Mouse (Mus musculus) A20 (cell line): ENCODE data around the gene Cxcl5.
A peak's percentile ranks its signal among the peaks of the same experiment; 100 is the strongest.

Experiments used
- DNase-seq: peaks from one replicate; pipeline ENCODE4 v3.0.0-alpha.2; 2011; ENCODE audit warnings: low read depth, low spot score

The Cxcl5 gene

DNA sequence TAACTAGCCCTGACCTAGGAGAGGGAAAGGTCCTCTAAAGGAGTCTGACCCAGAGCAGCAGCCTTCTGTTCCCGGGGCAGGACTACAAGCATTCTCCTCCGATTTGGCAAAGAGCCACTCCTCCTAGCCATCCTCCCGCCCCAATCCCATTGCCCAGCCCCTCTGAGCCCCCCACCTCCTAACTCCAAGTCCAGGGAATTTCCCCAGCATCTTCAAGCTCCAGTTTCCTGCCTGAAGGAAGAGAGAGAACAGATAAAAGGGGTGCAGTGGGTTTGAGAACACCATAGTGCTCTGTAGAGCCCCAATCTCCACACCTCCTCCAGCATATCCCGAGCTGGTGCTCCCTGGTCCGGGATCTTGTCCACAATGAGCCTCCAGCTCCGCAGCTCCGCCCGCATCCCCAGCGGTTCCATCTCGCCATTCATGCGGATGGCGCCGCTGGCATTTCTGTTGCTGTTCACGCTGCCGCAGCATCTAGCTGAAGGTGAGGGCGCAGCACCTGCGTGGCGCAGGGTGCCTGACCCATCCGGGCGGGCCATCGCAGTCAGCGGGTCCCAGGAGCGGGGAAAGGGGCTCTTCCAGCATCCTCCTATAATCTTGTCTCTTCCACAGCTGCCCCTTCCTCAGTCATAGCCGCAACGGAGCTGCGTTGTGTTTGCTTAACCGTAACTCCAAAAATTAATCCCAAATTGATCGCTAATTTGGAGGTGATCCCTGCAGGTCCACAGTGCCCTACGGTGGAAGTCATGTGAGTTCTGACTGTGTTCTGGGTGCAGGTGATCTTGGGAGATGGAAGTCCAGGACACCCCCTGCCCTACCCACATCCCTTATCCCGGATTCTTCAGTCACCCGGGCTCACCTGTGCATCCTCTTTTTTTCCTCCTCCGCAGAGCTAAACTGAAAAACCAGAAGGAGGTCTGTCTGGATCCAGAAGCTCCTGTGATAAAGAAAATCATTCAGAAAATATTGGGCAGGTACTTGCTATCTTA, at the start of gene Cxcl5:
Cxcl5 (plus strand) TSS at position 284 of the 989 bp plus-strand sequence.
- no peak for DNase-seq

DNA sequence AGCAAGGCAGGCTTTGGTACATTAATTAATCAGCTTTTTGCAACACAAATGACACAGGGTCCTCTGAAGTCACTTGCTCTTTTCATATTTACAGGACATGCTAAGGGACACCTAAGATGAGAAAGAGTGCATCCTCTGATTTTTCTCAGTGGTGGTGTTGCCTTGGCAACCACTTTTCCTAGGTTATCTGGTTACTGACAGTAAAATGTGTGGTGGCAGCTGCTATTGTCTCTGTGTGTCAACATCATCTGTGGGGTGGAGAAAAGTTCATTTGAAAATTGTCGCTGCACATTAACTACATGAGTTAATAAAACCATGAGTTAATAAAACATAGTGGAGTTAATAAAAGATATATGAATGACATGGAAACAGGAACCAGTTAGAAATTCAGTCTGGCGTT, 47.8 kb upstream of the Cxcl5 start:
- DNase-seq = no peak

- DNase-seq = no peak
Observed at GRCm38 (mm10) chr5:90717937-90718336, 41.2 kb upstream of the Cxcl5 start.

DNA sequence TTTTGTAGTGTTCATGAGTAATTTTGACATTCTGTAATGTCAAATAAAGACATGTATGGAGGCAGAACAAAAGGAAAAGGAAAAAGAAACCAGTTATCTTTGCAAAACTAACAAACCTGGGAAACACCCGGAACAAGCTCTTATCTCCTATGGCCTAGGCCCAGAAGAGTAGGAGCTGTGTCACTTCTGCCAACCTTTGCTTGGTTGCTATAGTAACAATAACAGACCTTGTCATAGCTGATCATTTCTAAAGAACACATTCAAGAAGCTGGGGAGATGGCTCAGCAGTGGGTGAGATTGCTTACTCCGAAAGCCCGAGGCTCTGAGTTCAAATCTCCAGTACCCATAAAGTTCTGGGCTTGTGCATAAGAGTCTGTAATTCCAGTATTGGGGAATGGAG, 36.5 kb upstream of the Cxcl5 start:
- DNase-seq = no peak

- DNase-seq = no peak
Observed at GRCm38 (mm10) chr5:90728254-90728653, 30.9 kb upstream of the Cxcl5 start.

DNA sequence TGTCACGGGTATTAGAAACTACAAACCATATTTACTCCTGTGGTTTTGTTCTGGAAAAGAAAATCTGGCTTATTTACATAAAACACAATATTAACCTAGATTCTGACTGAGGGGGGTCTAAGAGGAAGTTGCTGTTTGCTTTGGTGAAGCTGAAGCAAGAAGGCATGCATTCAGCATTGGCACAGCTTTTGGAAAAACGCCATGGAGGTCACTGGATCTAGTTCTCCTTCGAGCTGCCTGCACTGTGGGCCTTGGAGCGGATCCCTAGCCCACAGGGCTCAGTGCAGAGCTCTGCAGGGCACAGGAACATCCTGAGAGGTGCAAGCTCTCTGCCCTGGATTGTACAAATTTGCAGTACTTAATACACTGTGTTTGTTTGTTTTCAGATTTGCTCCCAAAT, 27.7 kb upstream of the Cxcl5 start:
- no peak for DNase-seq

DNA sequence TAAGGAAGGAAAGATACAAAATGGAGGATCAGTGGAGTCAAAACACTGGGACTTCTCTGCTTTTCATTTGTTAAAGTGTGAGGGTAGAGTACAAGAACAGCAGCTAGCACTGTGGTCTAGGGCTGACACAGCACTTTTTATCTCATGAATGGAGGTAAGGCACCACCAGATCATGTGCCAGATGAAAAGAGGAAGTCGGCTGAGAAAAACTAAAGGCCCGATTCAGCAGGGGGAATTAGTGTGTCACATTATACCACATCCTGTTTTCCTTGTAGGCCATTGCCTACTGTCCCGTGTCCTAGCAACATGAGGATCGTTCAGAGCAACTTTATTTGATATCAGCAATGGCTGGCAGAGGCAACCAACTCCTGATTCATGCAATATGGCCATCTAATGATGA, 17.1 kb upstream of the Cxcl5 start:
- DNase-seq = peak; percentile 75

GRCm38 (mm10) chr5:90753934-90754333, 5.2 kb upstream of the Cxcl5 start:
- no peak for DNase-seq

GRCm38 (mm10) chr5:90758020-90758605, 1.0 kb upstream of the Cxcl5 start:
- DNase-seq = no peak

DNA sequence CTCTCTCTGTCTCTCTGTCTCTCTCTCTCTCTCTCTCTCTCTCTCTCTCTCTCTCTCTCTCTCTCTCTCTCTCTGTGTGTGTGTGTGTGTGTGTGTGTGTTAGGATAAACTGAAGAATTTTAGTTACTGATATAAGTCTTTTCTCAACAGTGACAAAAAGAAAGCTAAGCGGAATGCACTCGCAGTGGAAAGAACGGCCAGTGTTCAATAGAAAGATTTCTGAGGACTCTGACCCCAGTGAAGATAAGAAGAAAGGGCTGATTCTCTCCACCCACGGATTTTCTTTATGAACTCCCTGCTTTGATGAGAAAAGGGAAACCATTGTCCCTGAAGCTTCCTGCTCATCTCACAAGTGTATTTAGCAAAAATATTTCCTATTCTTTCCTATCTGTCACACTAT, 1.1 kb downstream of the Cxcl5 start:
- no peak for DNase-seq

GRCm38 (mm10) chr5:90760844-90761243, 1.7 kb downstream of the Cxcl5 start:
- no peak for DNase-seq

GRCm38 (mm10) chr5:90761834-90762233, 2.7 kb downstream of the Cxcl5 start:
- DNase-seq = no peak

GRCm38 (mm10) chr5:90763912-90764665, 4.9 kb downstream of the Cxcl5 start:
- no peak for DNase-seq

GRCm38 (mm10) chr5:90765821-90766606, 6.9 kb downstream of the Cxcl5 start:
- no peak for DNase-seq

GRCm38 (mm10) chr5:90768218-90768617, 9.1 kb downstream of the Cxcl5 start, which contains the start of gene Ppbp:
Gene Ppbp, plus strand, starts transcription at chr5:90768518.
- DNase-seq = no peak

GRCm38 (mm10) chr5:90771369-90771768, 12.2 kb downstream of the Cxcl5 start:
- peak; percentile 15 for DNase-seq

DNA sequence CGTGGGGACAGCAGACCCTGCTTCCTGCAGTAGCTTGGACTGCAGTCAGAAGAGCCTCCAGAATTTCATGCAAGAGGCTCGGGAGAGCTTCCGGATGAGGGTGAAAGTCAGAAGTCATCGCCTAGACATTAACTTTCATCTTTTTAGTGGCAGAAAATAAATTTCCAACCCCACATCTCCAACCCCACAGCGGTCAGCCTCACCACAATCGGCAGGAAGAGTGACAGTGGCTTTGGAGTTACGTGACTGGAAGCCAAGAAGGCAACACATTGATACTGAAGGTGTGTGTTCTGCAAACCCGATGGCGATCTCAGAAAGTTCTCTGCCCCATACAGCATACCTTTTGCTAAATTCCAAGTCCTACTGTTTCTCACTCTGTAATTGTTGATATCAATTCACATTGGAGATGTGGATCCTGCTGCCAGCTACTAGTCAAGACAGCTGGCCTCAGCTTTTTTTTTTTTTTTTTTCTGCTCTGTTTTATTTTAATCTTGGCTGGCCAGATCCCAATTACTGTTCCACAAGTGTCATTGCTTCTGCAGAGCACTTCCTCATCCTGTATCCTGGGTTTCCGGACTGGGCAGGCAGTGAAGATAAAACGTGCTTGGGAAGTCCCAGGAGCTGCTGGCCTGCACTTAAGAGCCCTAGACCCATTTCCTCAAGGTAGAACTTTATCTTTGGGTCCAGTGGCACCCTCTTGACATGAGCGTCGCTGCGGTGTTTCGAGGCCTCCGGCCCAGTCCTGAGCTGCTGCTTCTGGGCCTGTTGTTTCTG, 12.9 kb downstream of the Cxcl5 start, which contains the start of gene Pf4:
Pf4 (plus strand) TSS at position 556 of the 774 bp plus-strand sequence.
- DNase-seq = no peak

GRCm38 (mm10) chr5:90775562-90775961, 16.4 kb downstream of the Cxcl5 start:
- DNase-seq = no peak

DNA sequence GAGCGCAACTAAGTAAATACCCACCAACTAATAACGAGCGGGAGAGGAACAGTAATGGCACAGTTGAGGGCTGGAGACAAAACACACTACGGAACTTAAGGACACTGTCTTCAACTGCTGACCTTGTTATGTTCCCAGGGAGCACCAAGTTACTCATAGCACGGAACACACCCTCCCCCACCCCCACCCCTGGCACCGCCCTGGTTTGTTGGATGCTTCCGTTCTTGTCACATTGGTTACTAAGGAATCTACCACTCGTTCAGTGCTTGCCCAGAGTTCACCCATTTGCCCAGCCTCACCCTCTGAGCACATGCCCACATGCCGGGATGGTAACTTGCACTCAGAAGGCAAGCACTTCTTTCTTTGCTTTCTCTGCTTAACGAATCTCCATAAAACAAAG, 18.5 kb downstream of the Cxcl5 start:
- DNase-seq = no peak

DNA sequence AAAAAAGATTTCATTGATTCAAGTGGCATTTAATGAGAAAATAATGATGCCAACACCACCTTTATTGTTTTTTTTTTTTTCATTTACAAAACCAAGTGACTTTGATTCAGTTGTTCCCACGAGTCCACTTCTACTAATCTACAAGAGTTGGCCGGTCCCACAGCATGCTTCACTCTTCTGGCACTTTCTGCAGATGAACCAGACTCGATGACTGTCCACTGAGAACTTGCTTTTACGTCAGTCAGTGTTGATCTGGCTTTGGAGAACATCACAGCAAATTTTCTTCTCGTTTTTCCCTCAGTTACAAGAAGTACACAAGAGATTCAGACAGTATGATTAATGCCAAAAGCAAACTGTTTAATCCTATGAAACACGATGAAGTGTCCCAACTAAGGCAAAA, 19.7 kb downstream of the Cxcl5 start:
- no peak for DNase-seq
